Mouse (Mus musculus): ENCODE data around the gene Arhgap23. TPM values are rescaled to one million over a fixed set of nuclear protein-coding genes. Genes with fewer than 3 reads are reported as not detected.
A peak's percentile ranks its signal among the peaks of the same experiment; 100 is the strongest.

Gene Arhgap23
- total and polyA plus RNA-seq, 3 experiments = 1.2 to 5.6 (median 4.2) TPM

GRCm38 (mm10) chr11:97502846-97503245 is 87.5 kb downstream of the Arhgap23 start:
- H3K27ac ChIP-seq (ENCODE audit: insufficient read depth, low read depth) = no peak overlapping the region
- no peak overlapping the region for H3K4me2 ChIP-seq (ENCODE audit: insufficient read depth, low read depth, poor library complexity, severe bottlenecking)
- peaks cover 10 to 27% of the 10 kb centered on the region in 2 experiments for H3K36me3 ChIP-seq (replicated peaks in 1 of 2; ENCODE audit: control insufficient read depth in 1 of 2, insufficient read depth in 1 of 2, low read length in 1 of 2)
- no peak for DNase-seq (ENCODE audit: extremely low read depth)
- dilution Hi-C loops (cut with MboI; ENCODE audit: extremely low pct_ligation_motif_present, extremely low pct_unique_long_range_greater_than_20kb, low sequenced_read_pairs) (no loop called here), in situ Hi-C loops (cut with MboI; ENCODE audit: low pct_ligation_motif_present, low pct_unique_long_range_greater_than_20kb, low sequenced_read_pairs) (no loop called here)
- no peaks in the 10 kb centered on the region for H3K79me2 ChIP-seq (replicated peaks; ENCODE audit: control insufficient read depth, extremely low read depth, insufficient read depth, poor library complexity, severe bottlenecking)
- H3K4me3 ChIP-seq (replicated peaks in 1 of 3; ENCODE audit: low read depth in 2 of 3, low read length in 2 of 3, poor library complexity in 1 of 3) = no peak overlapping the region
- TF ChIP-seq E2F4 (IDR thresholded peaks at IDR 0.05; ENCODE audit: insufficient replicate concordance, low read depth, low read length) = no peak
- no peak for TF ChIP-seq SMC3 (IDR thresholded peaks at IDR 0.05; ENCODE audit: low read depth, low read length)
- no peak for TF ChIP-seq NRF1 (IDR thresholded peaks at IDR 0.05; ENCODE audit: low read depth, low read length)
- TF ChIP-seq MEF2A (IDR thresholded peaks at IDR 0.05; ENCODE audit: borderline replicate concordance, low read depth, low read length) = no peak
- no peak for TF ChIP-seq GABPA (IDR thresholded peaks at IDR 0.05; ENCODE audit: insufficient replicate concordance, low read depth, low read length)
- TF ChIP-seq CHD2 (IDR thresholded peaks at IDR 0.05; ENCODE audit: low read length) = no peak
- TF ChIP-seq ZKSCAN1 (IDR thresholded peaks at IDR 0.05; ENCODE audit: borderline replicate concordance, low read depth, low read length) = no peak
- TF ChIP-seq CTCF (conservative IDR thresholded peaks at IDR 0.05 in 1 of 2, IDR thresholded peaks at IDR 0.05 in 1 of 2; ENCODE audit: low read depth in 2 of 2, low read length in 2 of 2) = no peak
- no peak for TF ChIP-seq JUND (conservative IDR thresholded peaks at IDR 0.05; ENCODE audit: low read depth, low read length)
- TF ChIP-seq TBP (conservative IDR thresholded peaks at IDR 0.05; ENCODE audit: low read depth, low read length) = no peak
- TF ChIP-seq MAFK (IDR thresholded peaks at IDR 0.05; ENCODE audit: insufficient replicate concordance, low read length) = no peak
- no peak for TF ChIP-seq PAX5 (IDR thresholded peaks at IDR 0.05; ENCODE audit: low read length)
- TF ChIP-seq RCOR1 (conservative IDR thresholded peaks at IDR 0.05; ENCODE audit: low read depth, low read length) = no peak
- no peaks in the 10 kb centered on the region for H3K27me3 ChIP-seq (replicated peaks)
- H3K9ac ChIP-seq (ENCODE audit: insufficient read depth, low read depth) = no peak overlapping the region
- peaks cover 6% of the 10 kb centered on the region for H3K9me3 ChIP-seq (replicated peaks; ENCODE audit: low read length)
- peaks cover 3 to 28% of the 10 kb centered on the region in 2 experiments for H3K4me1 ChIP-seq (ENCODE audit: control insufficient read depth in 1 of 2, insufficient read depth in 2 of 2)

DNA sequence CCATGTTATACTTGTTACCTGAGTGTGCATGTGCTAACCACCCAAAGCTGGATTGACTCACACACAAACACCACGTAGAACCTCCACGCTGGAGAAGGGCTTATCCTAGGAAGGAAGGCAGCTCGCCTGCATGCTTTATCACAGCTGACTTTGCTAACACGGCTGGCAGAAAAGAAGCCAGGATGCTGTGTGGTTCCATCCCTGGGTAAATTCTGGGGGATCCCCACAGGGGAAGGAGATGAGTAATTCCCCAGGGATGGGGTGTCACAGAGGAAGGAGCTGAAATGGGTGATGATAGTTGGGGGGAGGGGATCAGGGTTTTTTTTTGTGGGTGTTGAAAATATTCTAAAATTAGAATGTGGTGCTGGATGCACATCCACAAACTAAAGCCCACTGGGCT is 90.5 kb downstream of the Arhgap23 start:
- H3K79me2 ChIP-seq (replicated peaks; ENCODE audit: control insufficient read depth, extremely low read depth, insufficient read depth, poor library complexity, severe bottlenecking) = no peaks in the 10 kb centered on the region
- H3K9ac ChIP-seq (ENCODE audit: insufficient read depth, low read depth) = no peak overlapping the region
- H3K27ac ChIP-seq (ENCODE audit: insufficient read depth, low read depth) = no peak overlapping the region
- no peak for DNase-seq (ENCODE audit: extremely low read depth)
- no peak overlapping the region for H3K4me3 ChIP-seq (replicated peaks in 1 of 3; ENCODE audit: low read depth in 2 of 3, low read length in 2 of 3, poor library complexity in 1 of 3)
- H3K27me3 ChIP-seq (replicated peaks) = no peaks in the 10 kb centered on the region
- peaks cover 18 to 55% of the 10 kb centered on the region in 2 experiments for H3K4me1 ChIP-seq (ENCODE audit: control insufficient read depth in 1 of 2, insufficient read depth in 2 of 2)
- TF ChIP-seq MEF2A (IDR thresholded peaks at IDR 0.05; ENCODE audit: borderline replicate concordance, low read depth, low read length) (peak; percentile 19; the same call in 1 of the 2 replicates), ZC3H11A (IDR thresholded peaks at IDR 0.05; ENCODE audit: low read depth, low read length) (no peak), MAX (IDR thresholded peaks at IDR 0.05; ENCODE audit: low read length) (no peak), ZNF384 (IDR thresholded peaks at IDR 0.05; ENCODE audit: low read depth, low read length) (0 out of 2 replicates have a peak, but pooled peaks have one; percentile 37)
- no peak overlapping the region for H3K4me2 ChIP-seq (ENCODE audit: insufficient read depth, low read depth, poor library complexity, severe bottlenecking)
- dilution Hi-C loops (cut with MboI; ENCODE audit: extremely low pct_ligation_motif_present, extremely low pct_unique_long_range_greater_than_20kb, low sequenced_read_pairs) = no loop called here
- in situ Hi-C loops (cut with MboI; ENCODE audit: low pct_ligation_motif_present, low pct_unique_long_range_greater_than_20kb, low sequenced_read_pairs) = no loop called here
- H3K9me3 ChIP-seq (replicated peaks; ENCODE audit: low read length) = no peaks in the 10 kb centered on the region
- H3K36me3 ChIP-seq (replicated peaks in 1 of 2; ENCODE audit: control insufficient read depth in 1 of 2, insufficient read depth in 1 of 2, low read length in 1 of 2) = peaks cover under 1 to 11% of the 10 kb centered on the region in 2 experiments
